Mouse (Mus musculus): Measurements from ENCODE around the gene Mtch2. TPM values are rescaled to one million over a fixed set of nuclear protein-coding genes. Genes with fewer than 3 reads are reported as not detected.
"Not testable (repeated sequence)": the region's sequence is repeated elsewhere in the genome, so short reads cannot be mapped to it uniquely, and the experiment has no call there.

Gene Mtch2
- total RNA-seq, 2 experiments from 2014 or later: 177 to 190 TPM

DNA sequence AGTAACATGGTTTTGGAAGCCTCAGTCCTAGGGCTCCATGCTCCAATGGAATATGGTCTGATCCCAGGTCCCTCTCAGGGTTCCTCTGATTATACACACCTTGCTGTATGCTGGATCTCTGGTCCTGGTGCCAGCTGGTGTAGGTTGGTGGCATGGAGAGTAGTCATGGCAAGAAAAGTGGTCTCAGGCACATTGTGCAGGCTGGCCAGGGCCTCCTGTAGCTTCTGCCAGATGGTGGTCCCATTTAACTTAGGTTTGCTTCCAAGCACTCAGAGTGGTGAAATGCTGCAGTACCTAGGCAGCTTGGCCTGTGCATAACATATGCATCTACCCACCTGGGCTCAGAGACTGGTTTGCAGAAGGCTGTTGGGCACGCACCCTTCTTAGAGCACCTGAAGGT is 3.4 kb downstream of the Mtch2 start:
- DNase-seq (ENCODE audit: low spot score in 2 of 2): no peak

DNA sequence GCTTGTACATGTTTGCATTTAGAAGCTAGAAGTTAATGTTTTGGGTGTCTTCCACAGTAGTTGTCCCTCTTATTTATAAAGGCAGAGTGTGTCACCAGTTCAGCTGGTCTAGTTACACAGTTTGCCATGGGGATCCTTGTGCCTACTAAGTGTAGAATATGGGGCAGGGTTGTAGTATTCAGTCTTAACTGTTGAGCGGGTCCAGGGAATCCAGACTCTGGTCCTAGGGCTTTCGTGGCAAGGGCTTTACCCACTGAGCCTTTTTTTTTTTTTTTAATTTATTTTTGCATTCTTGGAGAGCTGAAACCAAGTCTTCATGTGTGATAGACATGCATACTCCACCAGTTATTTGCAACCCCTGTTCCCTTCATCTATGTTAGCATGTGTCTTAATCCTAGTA is 14.5 kb downstream of the Mtch2 start:
- no peak for DNase-seq (ENCODE audit: low spot score in 2 of 2)

DNA sequence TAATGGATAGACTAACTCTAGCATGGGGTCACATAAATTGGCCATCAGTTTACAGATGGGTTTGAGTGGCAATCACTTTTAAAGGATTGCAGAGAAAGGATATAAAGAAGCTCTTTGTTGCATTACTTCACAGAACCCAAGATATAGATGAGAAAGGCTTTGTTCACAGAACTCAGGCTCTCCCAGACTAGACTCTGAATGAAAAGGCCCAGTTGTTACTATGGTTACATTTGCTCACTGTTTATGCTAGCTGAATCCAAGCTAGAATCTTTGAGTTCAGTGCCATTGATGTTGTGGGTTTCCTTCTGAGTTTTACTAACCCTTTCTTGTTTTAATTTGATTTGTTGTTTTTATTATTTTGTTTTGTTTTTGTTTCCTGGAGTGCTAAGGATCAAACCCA is 17.2 kb downstream of the Mtch2 start:
- DNase-seq (ENCODE audit: low spot score in 2 of 2): no peak

DNA sequence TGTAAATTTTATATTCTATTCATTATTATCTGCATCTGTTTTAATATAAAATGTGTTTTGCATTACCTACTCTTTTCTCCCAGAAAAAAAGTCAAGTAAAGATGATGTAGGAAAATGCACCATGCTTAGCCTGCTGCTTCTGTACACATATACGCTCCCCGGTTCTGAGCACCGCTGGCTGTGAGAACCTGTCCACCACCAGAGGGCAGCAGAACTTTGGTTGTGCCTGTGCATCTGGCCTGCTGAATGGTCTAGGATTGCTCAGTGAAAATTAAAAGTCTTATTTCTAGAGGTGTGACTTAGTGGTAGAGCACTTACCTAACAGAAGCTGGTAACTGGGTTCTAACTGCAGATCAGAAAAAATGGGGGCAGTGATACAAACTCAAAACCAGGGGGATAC is 19.6 kb downstream of the Mtch2 start:
- peak; percentile 35 to 73 for DNase-seq (ENCODE audit: low spot score in 2 of 2)

DNA sequence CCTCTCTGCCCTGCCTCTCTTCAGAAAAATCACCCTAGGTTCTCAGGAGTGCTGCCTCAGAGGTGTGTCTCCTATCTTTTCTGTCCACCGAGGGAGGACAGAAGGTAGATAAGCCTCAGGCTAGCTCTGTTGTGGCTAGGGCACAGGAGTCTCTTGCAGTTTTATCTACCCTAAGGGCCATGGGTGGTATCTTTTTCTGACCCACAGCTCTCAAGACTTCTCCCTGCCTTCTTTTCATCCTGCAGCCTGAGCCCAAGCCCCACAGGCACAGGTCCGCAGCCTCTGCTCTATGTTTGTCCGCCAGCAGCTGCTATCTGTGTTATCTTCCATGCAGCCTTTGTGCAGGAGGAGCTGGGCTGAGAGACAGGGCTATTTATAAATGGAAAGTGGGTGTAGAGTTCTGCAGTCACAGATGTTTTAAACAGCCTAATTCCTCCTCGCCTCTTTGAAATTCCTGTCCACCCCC is 23.2 kb downstream of the Mtch2 start:
- no peak for DNase-seq (ENCODE audit: low spot score in 2 of 2)

DNA sequence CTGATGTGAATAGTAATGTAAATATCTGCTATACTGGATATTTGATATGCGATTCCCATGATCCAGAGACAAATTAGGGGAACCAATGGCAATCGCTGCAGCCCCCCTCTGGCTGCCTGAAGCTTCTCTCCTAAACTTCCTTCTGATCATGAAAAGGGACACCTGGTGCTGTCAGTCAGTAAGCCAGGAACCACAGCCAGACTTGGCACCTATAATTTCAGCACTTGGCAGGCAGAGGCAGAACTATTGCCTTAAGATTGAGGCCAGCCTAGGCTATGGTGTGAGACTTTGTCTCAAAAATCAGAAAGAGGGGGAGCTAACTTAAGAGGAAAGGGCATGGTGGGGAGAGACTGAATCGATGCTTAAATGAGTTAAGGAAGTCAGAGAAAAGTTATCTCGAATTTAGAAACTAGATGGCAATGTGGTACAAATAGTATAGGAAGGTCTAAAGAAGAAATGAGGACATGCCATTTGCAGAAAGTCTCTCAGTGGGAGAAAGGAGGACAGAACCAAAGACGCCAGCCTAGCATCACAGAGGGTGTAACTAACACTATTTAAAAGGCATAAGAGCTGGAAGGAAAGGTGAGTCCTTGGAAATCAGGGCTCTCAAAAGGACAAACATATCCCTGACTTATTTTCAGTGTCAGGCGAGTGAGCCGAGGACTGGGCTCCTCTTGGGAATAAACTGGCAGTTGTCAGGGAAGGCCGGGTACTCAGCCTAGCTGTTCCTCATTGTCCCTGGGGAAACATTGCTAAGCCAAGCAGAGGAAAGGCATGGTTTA is 24.4 kb downstream of the Mtch2 start:
- no peak for DNase-seq (ENCODE audit: low spot score in 2 of 2)

DNA sequence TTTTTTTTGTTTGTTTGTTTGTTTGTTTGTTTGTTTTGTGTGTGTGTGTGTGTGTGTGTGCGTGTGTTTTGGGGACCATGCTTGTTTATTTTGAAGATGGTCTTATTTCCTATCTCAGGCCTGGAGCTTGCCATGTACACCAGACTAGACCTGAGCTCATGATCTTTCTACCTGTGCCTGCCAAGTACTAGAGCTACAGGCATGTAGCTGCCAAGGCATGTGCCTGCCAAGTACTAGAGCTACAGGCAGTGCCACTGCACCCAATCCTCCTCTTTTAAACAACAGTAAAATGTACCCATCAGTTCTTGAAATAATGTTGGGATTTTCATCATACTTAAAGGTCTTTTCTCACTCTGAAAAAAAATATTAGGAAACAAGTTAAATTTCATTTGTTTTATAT is 27.1 kb downstream of the Mtch2 start:
- no peak for DNase-seq (ENCODE audit: low spot score in 2 of 2)

DNA sequence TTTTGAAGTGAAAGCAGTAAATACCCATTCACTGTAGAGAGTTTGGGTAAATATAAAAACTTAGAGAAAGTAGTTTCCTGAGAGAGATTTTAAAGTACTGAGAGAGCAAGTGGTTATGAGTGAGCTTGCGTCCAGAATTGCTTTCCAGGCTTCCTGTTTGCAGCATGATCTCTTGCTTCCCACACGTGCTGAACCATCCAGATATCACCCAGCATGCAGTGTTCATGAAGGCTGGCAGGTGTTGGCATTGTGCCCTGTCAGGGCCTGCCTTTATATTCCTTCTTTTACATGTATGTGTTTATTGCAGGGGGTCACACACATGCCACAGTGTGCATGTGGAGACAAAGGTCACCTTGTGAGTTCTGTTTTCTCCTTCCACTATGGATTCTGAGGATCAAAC is 28.3 kb downstream of the Mtch2 start:
- DNase-seq (ENCODE audit: low spot score in 2 of 2): no peak

DNA sequence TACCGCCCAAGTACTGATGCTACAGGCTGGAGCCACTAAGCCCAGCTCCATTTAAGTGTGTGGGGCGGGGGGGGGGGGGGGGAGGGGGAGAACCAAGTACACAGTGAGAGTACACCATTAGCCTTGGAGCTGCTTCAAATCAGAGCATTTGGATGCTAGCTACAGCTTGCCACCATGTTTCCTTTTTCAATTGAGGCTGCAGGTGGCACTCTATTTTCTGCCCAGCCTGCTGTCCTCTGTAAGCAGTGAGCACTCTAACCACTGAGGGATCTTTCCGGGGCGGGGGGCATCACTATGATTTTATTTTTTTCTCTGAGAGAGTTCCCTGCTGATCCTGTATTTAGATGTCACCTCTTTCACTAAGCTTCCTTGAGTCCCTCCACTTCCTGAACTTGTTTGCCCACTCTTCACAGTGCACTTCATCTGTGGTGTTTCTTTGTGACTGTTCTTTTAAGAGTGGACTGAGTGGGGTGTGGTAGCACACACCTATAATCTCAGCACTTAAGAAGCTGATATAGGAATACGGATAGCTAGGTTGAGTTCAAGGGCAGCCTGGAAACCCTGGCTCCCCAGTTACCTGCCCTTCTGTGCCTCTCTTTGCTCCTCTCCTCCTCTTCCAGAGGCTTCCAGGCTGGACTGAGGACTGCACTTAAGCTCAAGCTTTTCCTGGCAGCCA is 30.8 kb downstream of the Mtch2 start:
- no peak for DNase-seq (ENCODE audit: low spot score in 2 of 2)

DNA sequence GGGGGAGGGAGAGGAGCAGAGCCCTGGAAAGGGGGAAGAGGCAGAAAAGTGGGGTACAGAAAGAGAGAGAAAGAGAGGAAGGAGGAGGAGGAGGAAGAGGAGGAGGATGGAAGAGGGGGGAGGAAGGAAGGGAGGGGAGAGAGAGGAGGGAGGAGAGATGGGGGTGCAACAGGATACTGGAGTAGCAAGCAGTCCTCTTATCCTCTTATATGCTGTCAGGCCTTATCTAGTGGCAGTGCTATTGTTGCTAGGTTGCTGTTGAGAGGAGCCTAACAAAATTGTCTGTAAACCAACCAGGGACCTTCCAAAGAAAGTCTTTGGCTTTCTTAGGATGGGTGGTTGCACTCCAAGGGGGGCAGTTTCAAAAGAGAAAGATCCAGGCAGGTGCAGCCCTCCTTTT is 32.5 kb downstream of the Mtch2 start:
- DNase-seq (ENCODE audit: low spot score in 2 of 2): no peak

DNA sequence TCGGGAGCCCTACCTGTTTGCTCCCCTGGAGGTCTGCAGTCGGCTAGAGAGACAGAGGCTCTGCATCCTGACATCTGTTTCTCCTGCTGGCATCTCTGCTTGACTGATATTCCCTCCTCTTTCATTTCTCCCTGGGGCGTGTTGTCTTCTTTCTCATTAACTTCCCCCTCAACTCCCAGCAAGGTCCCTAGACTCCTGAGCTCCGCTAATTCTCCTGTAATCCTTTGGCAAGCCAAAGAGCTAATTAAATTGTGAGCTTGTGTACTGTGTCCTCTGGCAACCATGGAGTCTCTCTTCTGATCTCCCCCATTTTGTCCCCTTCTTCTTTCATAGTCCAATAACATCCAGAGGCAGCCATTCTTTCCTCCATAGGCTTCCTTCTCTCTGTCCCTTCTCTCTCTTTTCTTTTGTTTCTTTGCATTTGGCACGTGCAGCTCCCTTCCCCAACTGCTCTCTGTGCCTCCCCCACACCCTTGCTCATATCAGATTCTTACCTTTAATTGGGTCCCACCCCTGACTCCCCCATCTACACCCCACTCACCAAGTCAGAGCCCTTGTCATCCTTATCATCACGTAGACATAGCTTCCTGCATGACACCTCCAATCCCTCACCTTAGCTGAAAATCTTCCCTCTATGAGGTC is 33.3 kb downstream of the Mtch2 start:
- no peak for DNase-seq (ENCODE audit: low spot score in 2 of 2)

DNA sequence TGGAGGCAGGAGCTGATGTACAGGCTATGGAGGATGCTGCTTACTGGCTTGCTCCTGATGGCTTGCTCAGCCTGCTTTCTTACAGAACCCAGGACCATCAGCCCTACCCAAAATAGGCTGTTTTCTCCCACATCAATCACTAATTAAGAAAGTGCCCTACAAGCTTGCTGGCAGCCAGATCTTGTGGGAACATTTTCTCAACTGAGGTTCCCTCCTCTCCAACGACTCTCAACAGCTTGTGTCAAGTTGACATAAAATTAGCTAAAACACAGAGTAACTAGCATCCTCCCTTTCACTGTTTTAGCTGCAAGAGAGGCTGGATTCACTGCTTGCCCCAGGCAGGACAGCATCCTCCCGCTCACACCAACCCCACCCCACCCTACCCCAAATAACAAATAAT is 34.9 kb downstream of the Mtch2 start:
- no peak for DNase-seq (ENCODE audit: low spot score in 2 of 2)

DNA sequence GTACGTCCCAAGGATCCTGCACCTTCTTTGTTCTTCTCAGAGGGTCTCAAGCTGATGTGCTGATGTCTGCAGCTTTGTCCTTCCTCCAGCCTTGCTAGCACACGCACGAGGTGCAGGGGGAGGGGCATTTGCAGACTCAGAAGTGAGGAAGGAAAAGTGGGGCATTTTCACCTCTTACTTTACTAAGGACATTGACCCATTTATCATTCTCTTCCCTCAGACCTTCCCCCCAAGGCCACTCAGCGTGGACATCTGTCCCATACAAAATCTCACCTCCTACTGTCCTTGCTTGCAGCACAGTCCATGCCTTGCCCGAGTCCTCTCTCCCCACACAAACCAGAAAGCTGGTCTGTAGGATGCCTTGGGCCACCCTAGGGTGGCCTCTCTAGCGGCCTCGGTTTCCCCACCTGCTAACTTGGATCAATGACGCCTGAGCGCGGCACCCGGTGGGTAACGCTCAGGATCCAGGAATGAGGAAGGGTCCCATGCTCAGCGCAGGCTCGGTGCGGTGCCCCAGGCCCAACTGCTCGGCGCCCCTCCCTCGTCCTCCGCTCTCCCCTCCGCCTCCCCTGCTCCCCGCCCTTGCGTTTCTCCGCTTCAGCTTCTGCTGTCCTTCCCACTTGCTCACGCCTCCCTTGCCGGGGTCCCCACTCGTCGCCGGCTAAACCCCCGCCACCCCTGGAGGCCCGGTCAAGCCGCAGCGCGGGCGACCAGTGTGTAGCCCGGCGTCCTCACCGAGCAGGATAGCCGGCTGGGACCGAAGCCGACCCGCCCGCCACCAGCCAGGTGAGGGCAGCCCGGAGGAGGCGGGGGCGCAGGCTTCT is 38.5 kb downstream of the Mtch2 start, which contains the start of gene C1qtnf4:
C1qtnf4 (plus strand) TSS at position 643 of the 824 bp plus-strand sequence.
- DNase-seq (ENCODE audit: low spot score in 2 of 2): no peak

DNA sequence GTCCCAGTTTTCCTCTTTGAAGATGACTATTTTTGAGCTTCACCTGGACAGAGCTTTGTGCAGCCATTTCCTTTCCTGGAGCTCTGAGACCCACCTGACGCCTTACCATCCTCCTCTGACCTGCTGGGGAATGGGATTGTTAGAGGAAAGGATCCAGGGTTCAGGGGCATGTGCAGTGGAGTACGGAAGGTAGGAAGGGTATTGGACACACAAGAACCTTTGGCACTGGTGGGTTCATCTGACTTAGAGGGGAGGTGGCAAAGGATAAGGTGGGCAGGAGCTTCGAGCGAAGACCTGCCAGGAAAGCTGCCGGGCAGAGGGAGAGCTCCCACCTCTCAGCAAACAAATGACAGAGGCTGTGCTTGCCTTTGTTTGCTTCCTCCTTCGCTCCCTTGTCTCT is 39.5 kb downstream of the Mtch2 start:
- no peak for DNase-seq (ENCODE audit: low spot score in 2 of 2)

DNA sequence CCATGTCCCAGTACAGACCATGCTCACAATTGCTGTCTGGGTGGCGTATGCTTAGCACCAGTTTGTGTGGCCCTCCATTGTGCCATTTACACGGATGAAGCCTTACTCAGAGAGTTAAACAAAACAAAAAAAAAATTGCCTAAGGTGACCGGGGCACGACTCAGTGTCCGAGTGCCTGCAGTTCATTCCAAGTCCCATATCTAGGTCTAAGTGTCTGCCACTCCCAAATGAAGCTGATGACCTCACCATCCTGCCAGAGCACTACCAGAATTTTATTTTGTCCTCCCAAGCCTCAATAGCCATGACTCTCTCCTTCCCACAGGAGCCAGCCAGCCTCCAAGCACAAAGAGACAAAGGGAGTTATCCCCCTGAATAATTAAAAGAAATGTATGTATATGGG is 40.7 kb downstream of the Mtch2 start:
- DNase-seq (ENCODE audit: low spot score in 2 of 2): no peak

DNA sequence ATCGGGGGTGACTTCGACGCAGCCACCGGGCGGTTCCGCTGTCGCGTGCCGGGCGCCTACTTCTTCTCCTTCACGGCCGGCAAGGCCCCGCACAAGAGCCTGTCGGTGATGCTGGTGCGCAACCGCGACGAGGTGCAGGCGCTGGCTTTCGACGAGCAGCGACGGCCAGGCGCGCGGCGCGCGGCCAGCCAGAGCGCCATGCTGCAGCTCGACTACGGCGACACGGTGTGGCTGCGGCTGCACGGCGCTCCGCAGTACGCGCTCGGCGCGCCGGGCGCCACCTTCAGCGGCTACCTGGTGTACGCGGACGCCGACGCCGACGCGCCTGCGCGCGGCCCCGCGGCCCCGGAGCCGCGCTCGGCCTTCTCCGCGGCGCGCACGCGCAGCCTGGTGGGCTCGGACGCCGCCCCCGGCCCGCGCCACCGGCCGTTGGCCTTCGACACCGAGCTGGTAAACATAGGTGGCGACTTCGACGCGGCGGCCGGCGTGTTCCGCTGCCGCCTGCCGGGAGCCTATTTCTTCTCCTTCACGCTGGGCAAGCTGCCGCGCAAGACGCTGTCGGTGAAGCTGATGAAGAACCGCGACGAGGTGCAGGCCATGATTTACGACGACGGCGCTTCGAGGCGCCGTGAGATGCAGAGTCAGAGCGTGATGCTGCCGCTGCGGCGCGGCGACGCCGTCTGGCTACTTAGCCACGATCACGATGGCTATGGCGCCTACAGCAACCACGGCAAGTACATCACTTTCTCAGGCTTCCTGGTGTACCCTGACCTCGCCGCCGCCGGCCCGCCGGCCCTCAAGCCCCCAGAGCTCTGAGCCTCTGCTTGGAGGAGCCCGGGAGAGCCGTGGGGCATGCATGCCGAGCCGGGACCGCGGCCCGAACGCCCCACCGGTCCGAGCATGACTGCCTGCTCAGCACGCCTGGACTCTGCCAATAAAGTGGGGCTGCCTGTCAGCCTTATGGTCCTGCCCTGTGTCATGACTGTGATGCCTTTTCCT is 42.9 kb downstream of the Mtch2 start:
- DNase-seq (ENCODE audit: low spot score in 2 of 2): peak; percentile 15 to 20

DNA sequence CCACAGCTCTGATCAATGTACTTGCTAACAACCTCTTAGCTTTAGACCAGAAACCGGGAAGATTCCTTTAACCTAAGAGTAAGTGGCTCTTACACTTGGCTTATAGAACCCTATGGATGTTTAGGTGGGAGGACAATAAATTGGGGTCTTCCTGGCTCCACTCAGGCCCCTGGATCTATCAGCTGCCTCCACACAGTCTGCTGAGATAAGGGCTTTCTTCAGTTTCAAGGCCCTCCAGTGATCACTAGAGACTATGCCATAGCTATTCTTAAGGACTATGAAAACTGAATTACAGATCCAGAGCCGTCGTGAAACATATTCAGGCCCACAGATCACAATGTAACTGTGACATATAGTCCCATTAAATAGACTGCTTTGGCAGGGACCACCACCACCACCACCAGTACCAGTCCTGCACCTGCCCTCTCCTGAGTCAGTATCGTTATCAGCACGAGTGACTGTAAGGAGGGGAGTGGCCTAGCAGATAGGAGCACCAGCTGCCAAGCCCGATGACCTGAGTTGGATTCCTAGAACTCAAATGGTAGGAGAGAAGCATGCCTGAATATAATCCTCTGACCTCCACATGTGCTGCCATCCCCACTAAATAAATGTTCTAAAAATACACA is 46.8 kb downstream of the Mtch2 start:
- no peak for DNase-seq (ENCODE audit: low spot score in 2 of 2)

DNA sequence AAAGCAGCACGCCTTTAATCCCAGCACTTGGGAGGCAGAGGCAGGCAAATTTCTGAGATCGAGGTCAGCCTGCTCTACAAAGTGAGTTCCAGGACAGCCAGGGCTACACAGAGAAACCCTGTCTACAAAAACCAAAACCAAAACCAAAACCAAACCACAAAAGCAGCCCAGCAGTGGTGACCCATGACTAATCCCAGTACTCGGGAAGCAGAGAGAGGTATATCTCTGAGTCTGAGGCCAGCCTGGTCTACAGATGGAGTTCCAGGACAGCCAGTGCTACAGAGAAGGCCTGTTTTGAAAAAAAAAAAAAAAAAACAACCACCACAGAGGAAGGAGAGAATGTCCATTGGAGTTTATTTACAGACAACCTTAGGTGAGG is 47.3 kb downstream of the Mtch2 start:
- not testable (repeated sequence) for DNase-seq (ENCODE audit: low spot score in 2 of 2)

DNA sequence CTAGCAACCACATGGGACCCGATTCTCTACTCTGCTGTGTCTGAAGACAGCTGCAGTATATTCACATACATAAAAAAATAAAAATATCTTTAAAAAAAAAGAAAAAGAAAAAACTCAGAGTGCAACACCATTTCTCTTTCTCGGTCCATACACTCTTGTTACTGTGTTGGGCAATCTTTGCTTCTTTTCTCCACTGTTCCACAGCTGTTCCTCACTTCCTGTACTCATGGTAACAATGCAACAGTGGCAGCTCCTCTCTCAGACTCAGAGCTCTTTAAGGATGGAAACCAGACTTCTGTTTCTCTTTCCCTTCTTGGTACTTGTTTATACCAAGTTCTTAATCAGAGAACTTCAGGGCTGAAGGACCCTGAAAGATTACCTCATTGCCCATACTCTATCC is 56.4 kb downstream of the Mtch2 start:
- DNase-seq (ENCODE audit: low spot score in 2 of 2): no peak

All from adrenal gland, postnatal 4 days (tissue).